Mouse (Mus musculus) left cerebral cortex, adult 9 months (tissue): ENCODE measurements at regions not wholly inside any gene's neighbourhood (a gene's known extent, or its start where the extent isn't known, plus 50 kb on each side); places are given as distances from the start of the nearest gene placed in this dataset.

Experiments used
- DNase-seq, 2 experiments: peaks; one replicate each; pipeline ENCODE4 v3.0.0; 2022; ENCODE audit warnings: low spot score in 2 of 2

- DNase-seq: no peak
Observed at GRCm38 (mm10) chr7:90059249-90059628, 70.8 kb upstream of the Picalm start.

GRCm38 (mm10) chr7:90059629-90060301 is 70.2 kb upstream of the Picalm start:
- peak in 1 of 2 experiments; percentile 64 for DNase-seq

GRCm38 (mm10) chr7:90060343-90061175 is 69.5 kb upstream of the Picalm start:
- DNase-seq: peak in 1 of 2 experiments; percentile 25

GRCm38 (mm10) chr7:90061701-90062100 is 68.3 kb upstream of the Picalm start:
- no peak for DNase-seq

GRCm38 (mm10) chr7:90062874-90063273 is 67.1 kb upstream of the Picalm start:
- DNase-seq: no peak

- no peak for DNase-seq
Observed at GRCm38 (mm10) chr7:90064198-90064597, 65.8 kb upstream of the Picalm start.

- DNase-seq: no peak
Observed at GRCm38 (mm10) chr7:90065269-90065955, 64.6 kb upstream of the Picalm start.

GRCm38 (mm10) chr7:90066275-90066674 is 63.7 kb upstream of the Picalm start:
- no peak for DNase-seq

GRCm38 (mm10) chr7:90067961-90068665 is 61.9 kb upstream of the Picalm start:
- DNase-seq: no peak

- peak in 1 of 2 experiments; percentile 29 for DNase-seq
Observed at GRCm38 (mm10) chr7:90070267-90070666, 59.7 kb upstream of the Picalm start.

- no peak for DNase-seq
Observed at GRCm38 (mm10) chr7:90073865-90074264, 56.1 kb upstream of the Picalm start.

GRCm38 (mm10) chr7:90074592-90074991 is 55.4 kb upstream of the Picalm start:
- DNase-seq: no peak

GRCm38 (mm10) chr7:90077565-90077964 is 52.4 kb upstream of the Picalm start:
- no peak for DNase-seq

- no peak for DNase-seq
Observed at GRCm38 (mm10) chr7:90080083-90080772, 49.8 kb upstream of the Picalm start.
